Mouse (Mus musculus): ENCODE results near the gene Bhlhb9.
A peak's percentile ranks its signal among the peaks of the same experiment; 100 is the strongest.
"Not testable (repeated sequence)": the region's sequence is repeated elsewhere in the genome, so short reads cannot be mapped to it uniquely, and the experiment has no call there.

Bhlhb9 gene

GRCm38 (mm10) chrX:135797212-135797644 is at the start of gene Bhlhb9:
Gene Bhlhb9, plus strand, starts transcription at chrX:135797594.
- DNase-seq (ENCODE audit: low read depth) = peak; percentile 68

- DNase-seq (ENCODE audit: low read depth) = peak; percentile 79
Measured at GRCm38 (mm10) chrX:135752832-135753231, 44.6 kb upstream of the Bhlhb9 start.

- DNase-seq (ENCODE audit: low read depth) = peak; percentile 67
Measured at GRCm38 (mm10) chrX:135761707-135762106, 35.7 kb upstream of the Bhlhb9 start.

- no peak for DNase-seq (ENCODE audit: low read depth)
Measured at GRCm38 (mm10) chrX:135768043-135768548, 29.3 kb upstream of the Bhlhb9 start.

GRCm38 (mm10) chrX:135768565-135768964 is 28.8 kb upstream of the Bhlhb9 start:
- DNase-seq (ENCODE audit: low read depth) = no peak

GRCm38 (mm10) chrX:135791536-135791935 is 5.9 kb upstream of the Bhlhb9 start:
- DNase-seq (ENCODE audit: low read depth) = no peak

GRCm38 (mm10) chrX:135792326-135792725 is 5.1 kb upstream of the Bhlhb9 start:
- DNase-seq (ENCODE audit: low read depth) = no peak

GRCm38 (mm10) chrX:135795591-135796304 is 1.6 kb upstream of the Bhlhb9 start:
- DNase-seq (ENCODE audit: low read depth) = not testable (repeated sequence)

- not testable (repeated sequence) for DNase-seq (ENCODE audit: low read depth)
Measured at GRCm38 (mm10) chrX:135796305-135797211, 836 bp upstream of the Bhlhb9 start.

GRCm38 (mm10) chrX:135804149-135804548 is 6.8 kb downstream of the Bhlhb9 start:
- no peak for DNase-seq (ENCODE audit: low read depth)

GRCm38 (mm10) chrX:135805780-135806179 is 8.4 kb downstream of the Bhlhb9 start:
- peak; percentile 58 for DNase-seq (ENCODE audit: low read depth)

GRCm38 (mm10) chrX:135835896-135836295 is 38.5 kb downstream of the Bhlhb9 start:
- DNase-seq (ENCODE audit: low read depth) = not testable (repeated sequence)

- no peak for DNase-seq (ENCODE audit: low read depth)
Measured at GRCm38 (mm10) chrX:135837896-135838295, 40.5 kb downstream of the Bhlhb9 start.

GRCm38 (mm10) chrX:135838521-135839360 is 41.3 kb downstream of the Bhlhb9 start, which contains the start of gene Gprasp2:
Gene Gprasp2, plus strand, starts transcription at chrX:135839034.
- DNase-seq (ENCODE audit: low read depth) = peak; percentile 1

GRCm38 (mm10) chrX:135839397-135840391 is 42.3 kb downstream of the Bhlhb9 start:
- peak; percentile 62 for DNase-seq (ENCODE audit: low read depth)

- not testable (repeated sequence) for DNase-seq (ENCODE audit: low read depth)
Measured at GRCm38 (mm10) chrX:135866806-135867205, 69.4 kb downstream of the Bhlhb9 start.

GRCm38 (mm10) chrX:135876679-135877078 is 79.3 kb downstream of the Bhlhb9 start:
- DNase-seq (ENCODE audit: low read depth) = peak; percentile 2

- no peak for DNase-seq (ENCODE audit: low read depth)
Measured at GRCm38 (mm10) chrX:135879626-135880025, 82.2 kb downstream of the Bhlhb9 start.

GRCm38 (mm10) chrX:135885411-135886233 is 88.2 kb downstream of the Bhlhb9 start:
- peak; percentile 83 for DNase-seq (ENCODE audit: low read depth)

- peak; percentile 62 for DNase-seq (ENCODE audit: low read depth)
Measured at GRCm38 (mm10) chrX:135886234-135886585, 88.8 kb downstream of the Bhlhb9 start.

All from NIH3T3 (cell line).